Mouse (Mus musculus) lung, embryonic 14.5 days (tissue): ENCODE results near the gene Cep250. TPM values are rescaled to one million over a fixed set of nuclear protein-coding genes. Genes with fewer than 3 reads are reported as not detected.
A peak's percentile ranks its signal among the peaks of the same experiment; 100 is the strongest.

Experiments
- ATAC-seq: fragments of 200-750 bp; cut with Nextera tagmentation; 2 replicates; pipeline ENCODE4 v1.8.0; 2017; ENCODE audit warnings: mild to moderate bottlenecking, moderate TSS enrichment, moderate library complexity; ENCODE audit not compliant: insufficient read depth
- DNase-seq: peaks from one replicate; pipeline ENCODE4 v3.0.0-alpha.2; 2015
- H3K27ac ChIP-seq: fragments of 300-500 bp; sonication (generic); 2 replicates; pipeline ENCODE4 v1.5.1; 2014; ENCODE audit warnings: low read depth, mild to moderate bottlenecking, moderate library complexity
- H3K27me3 ChIP-seq: fragments of 300-500 bp; sonication (generic); 2 replicates; pipeline ENCODE4 v1.6.1; 2014; ENCODE audit warnings: low read length, control low read depth; ENCODE audit not compliant: insufficient read depth
- H3K36me3 ChIP-seq: fragments of 300-500 bp; sonication (generic); 2 replicates; pipeline ENCODE4 v1.6.1; 2014; ENCODE audit warnings: control low read depth; ENCODE audit not compliant: insufficient read depth
- H3K4me1 ChIP-seq: fragments of 300-500 bp; sonication (generic); 2 replicates; pipeline ENCODE4 v1.6.1; 2014; ENCODE audit warnings: antibody characterized with exemption, control low read depth; ENCODE audit not compliant: insufficient read depth
- H3K4me2 ChIP-seq: fragments of 300-500 bp; sonication (generic); 2 replicates; pipeline ENCODE4 v1.6.1; 2014; ENCODE audit warnings: mild to moderate bottlenecking
- H3K4me3 ChIP-seq: fragments of 300-500 bp; sonication (generic); 2 replicates; pipeline ENCODE4 v1.5.1; 2014; ENCODE audit warnings: low read depth, low read length
- H3K9ac ChIP-seq: fragments of 300-500 bp; sonication (generic); 2 replicates; pipeline ENCODE4 v1.6.1; 2014
- H3K9me3 ChIP-seq: fragments of 300-500 bp; sonication (generic); 2 replicates; pipeline ENCODE4 v1.6.1; 2016; ENCODE audit warnings: low read depth, low read length, control low read depth
- CTCF ChIP-seq: IDR thresholded peaks from 2 replicates; pipeline ENCODE4 v1.5.1; 2016; ENCODE audit warnings: antibody characterized with exemption, low read depth
- WGBS: fragments of 180-500 bp; shearing (Covaris S2); extraction: QIAGEN DNeasy Blood & Tissue Kit; methylation state at CpG from one replicate; pipeline ENCODE4 v1.1.7; 2014; 5-methylcytosine and 5-hydroxymethylcytosine counted together
- polyA plus RNA-seq: library from polyadenylated mRNA; unstranded; fragments of >200 nt; fragmentation: Nextera tagmentation; extraction: Ambion mirVana; gene quantifications from 2 replicates; pipeline ENCODE4 v1.2.1, GENCODE M21; 2014

Gene Cep250
- polyA plus RNA-seq, 1 experiment from 2014 or later: 24.6 TPM

DNA sequence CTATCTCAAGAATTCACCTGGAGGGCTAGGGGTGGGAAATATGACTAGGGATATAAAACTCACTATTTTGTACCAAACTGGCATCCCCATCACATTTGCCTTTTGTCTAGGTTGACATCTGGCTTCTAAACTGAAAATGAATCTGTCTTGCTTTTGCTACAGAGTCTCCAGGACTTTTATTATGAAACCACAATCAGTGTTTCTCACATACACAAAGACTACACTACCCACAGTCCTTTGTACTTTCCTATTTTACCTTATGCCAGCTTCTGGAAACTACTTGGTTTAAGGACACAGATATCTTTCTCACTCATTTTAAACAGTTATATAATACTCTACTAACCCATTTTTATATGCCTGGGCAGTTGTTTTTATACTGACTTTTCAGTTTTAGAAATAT lies 69.2 kb downstream of the Cep250 start:
- H3K9me3 ChIP-seq: no peaks in the 10 kb centered on the region
- H3K4me3 ChIP-seq: no peak overlapping the region
- H3K4me2 ChIP-seq: no peak overlapping the region
- H3K27me3 ChIP-seq: no peaks in the 10 kb centered on the region
- ATAC-seq (no peak), DNase-seq (no peak)
- no peak overlapping the region for H3K9ac ChIP-seq
- H3K36me3 ChIP-seq: no peaks in the 10 kb centered on the region
- no peak for TF ChIP-seq CTCF
- no peaks in the 10 kb centered on the region for H3K4me1 ChIP-seq
- H3K27ac ChIP-seq: no peak overlapping the region

DNA sequence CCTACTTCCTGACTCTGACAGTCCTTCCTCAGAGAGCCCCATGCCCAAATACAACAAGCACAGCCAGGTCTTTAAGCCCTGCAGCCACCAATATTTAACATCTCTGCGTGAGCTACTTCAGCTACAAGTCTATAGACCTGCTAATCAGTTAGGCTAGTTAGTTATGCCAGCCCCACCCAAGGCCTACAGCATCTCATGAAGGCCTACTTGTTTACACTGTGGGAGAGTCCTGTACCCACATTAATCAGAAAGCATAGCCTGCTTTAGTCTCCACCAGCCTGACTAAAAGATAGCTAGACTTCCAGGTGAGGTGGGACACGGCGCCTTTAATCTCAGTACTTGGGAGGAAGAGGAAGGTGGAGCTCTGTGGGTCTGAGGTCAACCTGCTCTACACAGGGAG lies 83.1 kb downstream of the Cep250 start:
- H3K9me3 ChIP-seq: no peaks in the 10 kb centered on the region
- no peak overlapping the region for H3K4me2 ChIP-seq
- H3K9ac ChIP-seq: no peak overlapping the region
- H3K4me1 ChIP-seq: no peaks in the 10 kb centered on the region
- DNase-seq (no peak), ATAC-seq (no peak)
- 84% methylated on average over 3 of the region's 3 CpGs for WGBS
- H3K27ac ChIP-seq: no peak overlapping the region
- no peak for TF ChIP-seq CTCF
- H3K4me3 ChIP-seq: no peak overlapping the region
- no peaks in the 10 kb centered on the region for H3K27me3 ChIP-seq
- no peaks in the 10 kb centered on the region for H3K36me3 ChIP-seq

DNA sequence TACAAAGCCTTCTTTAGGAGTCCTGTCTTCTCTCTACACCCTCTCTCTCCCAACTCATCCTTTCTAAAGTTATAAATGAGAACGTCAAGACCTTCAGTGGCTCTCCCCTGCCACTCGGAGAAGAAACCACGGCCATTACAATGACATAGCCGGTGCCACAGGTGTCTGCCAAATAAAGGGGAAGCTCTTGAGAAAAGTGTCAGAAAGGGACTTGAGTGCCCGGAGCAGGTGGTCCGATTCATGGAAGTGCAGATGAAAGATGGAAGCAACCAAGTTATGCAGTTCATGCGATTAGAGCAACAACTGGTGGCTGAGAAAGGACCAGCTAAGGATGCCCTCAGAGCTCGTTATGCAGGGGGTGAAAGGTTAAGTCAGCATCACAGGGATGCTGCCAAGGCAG lies 86.6 kb downstream of the Cep250 start:
- no peak overlapping the region for H3K4me2 ChIP-seq
- H3K36me3 ChIP-seq: no peaks in the 10 kb centered on the region
- ATAC-seq (no peak), DNase-seq (no peak)
- no peaks in the 10 kb centered on the region for H3K27me3 ChIP-seq
- no peaks in the 10 kb centered on the region for H3K9me3 ChIP-seq
- TF ChIP-seq CTCF: no peak
- no peak overlapping the region for H3K27ac ChIP-seq
- no peak overlapping the region for H3K9ac ChIP-seq
- WGBS: 76% methylated on average over 8 of the region's 8 CpGs
- no peaks in the 10 kb centered on the region for H3K4me1 ChIP-seq
- H3K4me3 ChIP-seq: no peak overlapping the region

DNA sequence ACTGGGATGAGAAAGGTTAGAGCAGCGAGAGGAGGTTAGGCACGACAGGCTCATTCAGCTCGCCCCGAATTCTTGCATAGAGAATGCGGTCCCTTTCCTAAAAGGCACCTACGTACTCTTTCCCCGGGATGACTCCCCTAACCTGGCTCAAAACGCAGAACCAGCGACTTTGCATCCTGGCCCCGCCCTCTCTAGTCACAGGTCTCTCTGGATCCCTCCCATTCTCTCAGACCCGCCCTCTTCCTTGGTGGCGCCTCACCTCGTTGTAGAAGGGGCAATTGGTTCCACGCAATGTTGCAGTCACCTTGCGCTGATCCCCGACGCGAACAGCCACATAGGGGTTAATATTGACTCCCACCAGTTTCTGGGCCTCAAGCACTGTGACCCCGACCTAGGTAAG lies 91.7 kb downstream of the Cep250 start:
- Histone ChIP-seq H3K27ac (no peak overlapping the region), H3K36me3 (no peaks in the 10 kb centered on the region), H3K4me3 (no peak overlapping the region), H3K9me3 (no peaks in the 10 kb centered on the region), H3K4me2 (peak overlapping the region; percentile 36), H3K27me3 (no peaks in the 10 kb centered on the region), H3K9ac (no peak overlapping the region), H3K4me1 (no peaks in the 10 kb centered on the region)
- 7% methylated on average over 19 of the region's 19 CpGs for WGBS
- no peak for TF ChIP-seq CTCF
- DNase-seq (peak; percentile 26), ATAC-seq (no peak)

Other genes with a start within 250 kb of the Cep250 start
- gene Edem2, start 227.0 kb upstream of the Cep250 start, polyA plus RNA-seq: 35.6 and 35.7 TPM in 2 replicates
- gene Gm17581, start 220.6 kb upstream of the Cep250 start, polyA plus RNA-seq: not detected in 2 replicates
- gene Procr, start 205.3 kb upstream of the Cep250 start, polyA plus RNA-seq: 10.4 and 10.9 TPM in 2 replicates
- not detected in 2 replicates for gene Mmp24, start 181.1 kb upstream of the Cep250 start, polyA plus RNA-seq
- 8.9 and 9.2 TPM in 2 replicates for gene BC029722, start 137.0 kb upstream of the Cep250 start, polyA plus RNA-seq
- gene Eif6, start 129.5 kb upstream of the Cep250 start, polyA plus RNA-seq: 179 and 194 TPM in 2 replicates
- 0.04 and 0.11 TPM in 2 replicates for gene Fam83c, start 121.6 kb upstream of the Cep250 start, polyA plus RNA-seq
- gene Uqcc1, start 26.1 kb upstream of the Cep250 start, polyA plus RNA-seq: 52.0 and 52.9 TPM in 2 replicates
- gene Gm15557, start 15.7 kb upstream of the Cep250 start, polyA plus RNA-seq: not detected in 2 replicates
- 0.34 and 0.41 TPM in 2 replicates for gene Gdf5, start 11.1 kb upstream of the Cep250 start, polyA plus RNA-seq
- gene 6430550D23Rik, start 51.5 kb downstream of the Cep250 start, polyA plus RNA-seq: 0.51 and 1.9 TPM in 2 replicates
- gene Ergic3, start 51.6 kb downstream of the Cep250 start, polyA plus RNA-seq: 219 and 239 TPM in 2 replicates
- gene Fer1l4, start 96.5 kb downstream of the Cep250 start, polyA plus RNA-seq: not detected in 2 replicates
- gene Spag4, start 108.7 kb downstream of the Cep250 start, polyA plus RNA-seq: 3.2 and 3.9 TPM in 2 replicates
- gene Cpne1, start 155.5 kb downstream of the Cep250 start, polyA plus RNA-seq: 66.7 and 70.2 TPM in 2 replicates
- gene Rbm12, start 155.5 kb downstream of the Cep250 start, polyA plus RNA-seq: 36.9 and 41.2 TPM in 2 replicates
- gene Gm28036, start 170.6 kb downstream of the Cep250 start, polyA plus RNA-seq: 11.0 and 16.6 TPM in 2 replicates
- 396 and 414 TPM in 2 replicates for gene Romo1, start 187.6 kb downstream of the Cep250 start, polyA plus RNA-seq
- gene Nfs1, start 187.7 kb downstream of the Cep250 start, polyA plus RNA-seq: 37.5 and 40.9 TPM in 2 replicates
- gene Rbm39, start 223.8 kb downstream of the Cep250 start, polyA plus RNA-seq: 563 and 569 TPM in 2 replicates
- gene Phf20, start 240.0 kb downstream of the Cep250 start, polyA plus RNA-seq: 73.6 and 77.3 TPM in 2 replicates